Mouse (Mus musculus) CH12F3 (cell line): ENCODE measurements around the gene Ccdc28b.

ENCODE experiments used
- in situ Hi-C: fragments of 300-500 bp; cut with MboI; formaldehyde crosslinking; loops from 2 replicates; pipeline ENCODE4 v1.14.3; 2020; ENCODE audit warnings: low sequenced_read_pairs

Ccdc28b gene

DNA sequence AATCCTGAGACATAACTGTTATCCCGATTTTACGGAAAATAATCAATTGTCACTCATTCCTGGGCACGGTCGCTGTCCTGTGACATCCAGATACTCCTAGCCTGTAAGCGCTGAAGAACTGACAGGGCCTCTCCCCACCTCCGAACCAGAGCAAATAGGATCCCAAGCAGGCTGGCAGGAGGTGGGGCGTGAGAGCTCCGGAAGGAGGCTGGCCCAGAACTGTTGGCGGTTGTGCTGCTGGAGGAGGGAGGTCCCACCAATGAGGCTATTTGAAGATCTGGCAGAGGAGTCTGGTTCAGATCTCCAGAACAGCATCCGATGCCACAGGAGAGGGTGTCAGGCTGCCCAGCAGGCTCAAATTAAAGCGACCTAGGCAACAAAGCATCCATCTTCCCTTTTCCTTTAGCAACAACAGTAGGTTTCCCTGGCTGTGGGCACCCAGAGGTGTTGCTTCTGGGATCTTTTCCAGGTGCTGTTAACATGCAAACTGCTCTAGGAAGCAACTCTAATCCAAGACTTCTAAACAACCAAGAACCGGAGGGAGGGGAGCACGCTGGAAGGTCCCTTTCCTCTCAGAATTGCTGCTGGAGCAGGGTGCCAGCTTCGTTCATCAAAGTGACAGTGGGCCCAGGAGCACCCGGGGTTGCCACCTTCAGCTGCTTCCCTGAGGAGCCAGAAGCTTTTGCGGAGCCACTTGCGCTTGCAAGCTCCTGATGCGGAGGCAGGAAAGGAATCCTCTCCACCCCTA lies 708 bp upstream of the Ccdc28b start:
- in situ Hi-C loops = loop anchor here (25.0 kb wide), 1 partner anchor 262 kb away; no protein-coding TSS in a partner anchor

DNA sequence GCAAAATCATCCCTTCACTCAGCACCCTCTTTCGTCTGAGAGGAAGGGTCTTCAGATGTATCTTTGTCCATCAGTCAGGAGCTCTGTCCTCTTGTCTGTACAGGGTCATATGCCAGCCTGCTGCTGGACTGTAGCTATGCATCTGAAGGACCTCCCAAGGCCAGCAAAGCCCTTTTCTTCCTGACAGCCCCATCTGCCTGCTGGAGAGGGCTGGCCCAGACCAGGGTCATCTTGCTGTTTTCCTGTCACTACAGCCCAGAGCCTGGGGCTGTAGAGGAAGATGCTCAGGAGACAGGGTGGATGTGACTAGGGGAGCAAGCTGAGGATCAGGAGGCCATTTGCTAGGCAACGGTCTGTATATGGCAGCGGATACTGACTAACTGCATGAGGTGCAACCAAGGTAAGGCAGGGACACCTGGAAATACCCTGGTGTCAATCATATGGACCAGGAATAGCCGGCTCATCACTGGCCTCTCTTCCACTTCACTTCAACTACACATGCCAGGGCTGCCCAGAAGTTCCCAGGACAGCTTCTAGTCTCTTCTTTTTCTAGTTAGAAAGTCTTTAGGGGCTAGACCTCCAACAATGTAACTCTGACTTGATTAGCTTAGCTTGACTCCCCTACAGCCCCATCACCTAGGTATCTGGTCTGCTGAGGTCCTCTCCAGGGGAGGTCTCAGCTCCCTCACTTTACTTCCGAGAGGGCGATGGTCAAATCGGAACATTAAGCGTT lies 778 bp downstream of the Ccdc28b start:
- in situ Hi-C loops = loop anchor here (25.0 kb wide), 1 partner anchor 261 kb away; no protein-coding TSS in a partner anchor

DNA sequence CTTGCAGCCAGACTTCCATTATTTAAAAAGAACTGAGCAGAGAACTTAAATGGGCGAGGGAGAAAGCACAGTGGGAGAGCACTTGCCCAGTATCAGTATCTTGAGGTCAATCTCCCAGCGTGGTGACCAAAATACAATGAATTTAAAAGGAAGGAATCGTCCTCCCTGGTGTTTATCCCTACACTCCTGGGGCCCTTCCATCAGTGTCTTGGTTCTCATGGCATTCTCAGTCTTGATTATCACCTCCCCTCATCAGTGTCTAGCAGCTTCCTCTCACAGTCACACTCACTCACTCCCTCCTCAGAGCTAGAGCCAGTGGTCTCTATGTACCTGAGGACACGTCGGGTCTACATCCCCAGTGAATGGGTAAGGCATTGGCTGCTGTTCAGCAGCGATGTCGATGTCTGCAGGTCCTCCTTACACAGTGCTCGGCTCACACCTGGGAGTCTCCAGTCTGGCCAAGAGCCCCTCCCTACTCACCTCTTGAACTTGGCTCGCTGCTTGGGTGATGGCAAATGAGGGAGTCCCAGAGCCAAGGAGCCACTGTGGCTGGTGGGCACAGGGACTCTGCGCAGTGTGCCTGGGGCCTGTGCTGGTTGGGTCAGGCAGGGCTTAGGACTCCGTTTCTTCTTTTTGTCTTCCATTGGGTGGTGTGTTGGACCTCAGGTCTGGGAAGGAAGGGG lies 1.5 kb downstream of the Ccdc28b start:
- in situ Hi-C loops = loop anchor here (25.0 kb wide), 1 partner anchor 260 kb away; no protein-coding TSS in a partner anchor

DNA sequence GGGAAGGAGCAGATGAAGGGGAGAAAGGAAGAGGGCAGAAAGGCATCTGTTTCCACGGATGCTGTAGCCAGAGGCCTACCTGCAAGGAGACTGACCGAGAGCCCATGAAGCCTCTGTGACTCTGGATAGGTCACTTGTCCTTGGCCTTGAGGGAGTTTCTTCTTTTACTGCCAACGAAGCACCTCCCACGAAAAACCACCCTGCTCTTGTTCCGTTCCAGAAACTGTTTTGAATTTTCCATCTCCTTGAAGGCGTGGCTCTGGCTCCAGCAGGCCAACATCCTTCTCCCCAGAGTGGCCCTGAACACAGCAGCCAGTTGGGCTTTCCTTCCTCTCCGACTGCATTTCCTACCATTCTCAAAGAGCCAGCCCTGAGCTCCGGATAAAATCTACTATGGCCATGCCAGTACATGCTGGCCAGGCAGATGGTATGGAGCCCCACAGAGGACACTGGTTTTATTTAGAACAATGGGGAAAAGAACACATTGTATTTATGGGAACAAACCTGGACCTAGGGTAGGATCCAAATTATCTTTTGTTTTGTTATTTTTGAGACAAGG lies 2.4 kb downstream of the Ccdc28b start:
- in situ Hi-C loops = loop anchor here (25.0 kb wide), 1 partner anchor 259 kb away; no protein-coding TSS in a partner anchor

DNA sequence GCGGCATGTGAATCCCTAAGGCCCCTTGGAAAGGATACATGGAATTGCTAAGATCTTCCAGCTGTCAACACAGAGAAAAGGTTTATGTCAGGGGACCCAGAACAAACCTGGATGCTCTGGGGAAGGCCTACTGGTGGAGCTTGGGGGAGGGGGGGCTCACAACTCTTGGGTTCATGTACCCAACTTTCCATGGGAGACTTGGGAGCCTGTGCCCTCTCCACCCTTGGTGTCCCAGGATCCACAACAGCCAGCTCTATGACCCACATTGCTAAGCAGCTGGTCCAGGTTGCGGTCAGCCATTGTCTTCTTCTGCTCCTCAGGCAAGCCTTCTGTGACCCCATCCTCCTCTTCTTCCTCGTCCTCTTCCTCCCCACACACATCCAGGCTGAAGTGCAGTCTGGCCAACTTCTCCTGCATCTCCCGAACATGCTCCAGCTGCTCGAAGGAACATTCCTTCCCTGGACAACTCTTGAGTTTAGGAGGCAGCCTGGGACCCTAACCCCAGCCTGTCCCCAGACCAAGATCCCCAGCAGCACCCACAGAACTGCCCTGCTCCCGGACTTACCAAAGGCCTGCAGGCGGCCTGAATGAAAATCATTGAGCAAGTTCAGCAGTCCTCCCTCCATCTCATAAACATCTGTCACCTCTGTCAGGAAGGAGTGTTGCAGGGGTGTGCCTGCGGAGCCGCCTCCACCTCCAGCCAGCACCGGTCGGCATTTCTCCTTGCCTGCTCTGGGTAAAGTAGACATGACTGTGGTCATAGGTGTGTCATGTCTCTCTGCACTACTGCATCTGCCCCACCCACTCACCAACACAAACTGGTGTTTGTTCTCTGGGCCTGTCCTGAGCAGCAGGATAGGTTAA lies 3.1 kb downstream of the Ccdc28b start:
- in situ Hi-C loops = loop anchor here (25.0 kb wide), 1 partner anchor 258 kb away; no protein-coding TSS in a partner anchor

DNA sequence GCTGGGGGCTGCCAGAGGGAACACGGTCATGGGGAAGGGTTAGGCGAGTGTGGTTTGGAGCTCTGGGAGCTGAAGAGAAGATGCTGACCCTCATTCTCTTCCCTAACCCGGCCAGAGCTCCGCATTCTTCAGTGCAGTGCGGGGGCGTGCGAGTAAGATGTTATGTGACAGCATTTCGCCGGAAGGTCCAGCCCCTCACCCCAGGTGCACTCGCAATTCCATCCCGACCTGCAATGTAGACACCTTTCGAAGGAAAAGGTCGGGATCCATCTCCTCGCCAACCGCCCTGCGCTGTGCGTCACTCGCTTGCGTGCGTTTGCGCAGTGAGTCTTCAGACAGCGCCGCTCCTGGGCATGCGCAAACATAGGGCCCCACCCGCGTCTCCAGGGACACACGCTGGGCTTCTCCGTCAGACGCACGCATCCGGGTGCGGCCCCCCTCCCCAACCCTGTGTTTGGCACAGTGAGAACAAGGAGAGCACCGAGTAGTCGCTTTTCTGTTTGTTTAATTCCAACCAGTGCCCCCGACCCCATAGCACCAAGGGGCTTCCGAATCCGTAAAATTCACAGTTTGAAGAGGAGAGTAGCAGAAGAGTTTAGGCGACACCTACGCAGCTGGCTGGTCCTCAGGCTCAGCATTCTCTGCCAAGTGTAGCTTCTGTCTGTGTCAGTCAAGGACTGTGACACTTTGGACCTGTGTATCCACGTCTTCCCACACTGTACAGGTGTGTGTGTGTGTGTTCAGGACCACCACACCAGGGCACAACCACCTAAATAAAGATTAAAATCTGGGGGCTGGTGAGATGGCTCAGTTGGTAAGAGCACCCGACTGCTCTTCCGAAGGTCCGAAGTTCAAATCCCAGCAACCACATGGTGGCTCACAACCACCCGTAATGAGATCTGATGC lies 4.7 kb downstream of the Ccdc28b start, which contains the start of gene Iqcc:
Gene Iqcc, minus strand, starts transcription at position 314 of the 906 bp plus-strand sequence.
- in situ Hi-C loops = loop anchor here (25.0 kb wide), 1 partner anchor 257 kb away; no protein-coding TSS in a partner anchor

DNA sequence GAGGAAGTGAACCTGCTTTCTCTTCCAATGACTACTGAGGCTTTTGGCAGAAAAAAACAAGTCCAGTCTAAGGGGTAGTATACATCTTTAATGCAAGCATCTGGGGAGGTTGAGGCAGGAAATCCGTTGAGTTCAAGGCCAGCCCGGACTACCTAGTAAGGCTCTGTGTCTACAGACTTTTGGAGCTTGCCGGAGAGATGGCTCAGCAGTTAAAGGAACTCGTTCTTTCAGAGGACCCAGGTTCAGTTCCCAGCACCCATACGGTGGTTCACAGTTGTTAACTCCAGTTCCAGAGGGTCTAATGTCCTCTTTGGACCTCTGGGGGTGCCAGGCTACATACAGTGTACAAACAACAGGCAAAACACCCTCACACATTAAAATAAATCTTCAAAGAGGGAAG lies 5.7 kb downstream of the Ccdc28b start:
- in situ Hi-C loops = loop anchor here (25.0 kb wide), 1 partner anchor 256 kb away; no protein-coding TSS in a partner anchor

DNA sequence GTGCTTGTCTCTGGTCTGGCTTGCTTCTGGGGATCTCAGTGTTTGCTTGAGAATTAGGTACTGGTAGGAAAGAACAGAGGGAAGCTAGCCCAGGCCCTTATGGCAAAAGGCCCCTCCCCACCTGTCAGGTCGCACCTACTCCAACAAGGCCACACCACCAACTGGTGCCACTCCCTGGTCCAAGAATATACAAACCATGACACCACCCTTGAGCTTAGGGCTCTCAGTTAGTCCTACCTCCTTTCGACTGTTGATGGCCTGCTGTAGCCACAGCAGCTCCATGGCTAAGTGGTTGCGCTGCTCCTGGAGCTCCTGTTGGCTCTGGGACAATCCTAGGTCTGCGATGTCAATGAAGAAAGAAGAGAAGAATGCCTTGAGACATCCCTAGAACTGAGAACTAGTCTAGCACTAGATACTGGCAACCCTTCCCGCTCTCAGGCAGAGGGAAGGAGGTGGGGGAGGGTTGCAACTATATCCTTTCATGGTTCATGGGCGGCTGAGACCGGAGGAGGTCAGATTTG lies 6.6 kb downstream of the Ccdc28b start:
- in situ Hi-C loops = loop anchor here (25.0 kb wide), 1 partner anchor 255 kb away; no protein-coding TSS in a partner anchor

DNA sequence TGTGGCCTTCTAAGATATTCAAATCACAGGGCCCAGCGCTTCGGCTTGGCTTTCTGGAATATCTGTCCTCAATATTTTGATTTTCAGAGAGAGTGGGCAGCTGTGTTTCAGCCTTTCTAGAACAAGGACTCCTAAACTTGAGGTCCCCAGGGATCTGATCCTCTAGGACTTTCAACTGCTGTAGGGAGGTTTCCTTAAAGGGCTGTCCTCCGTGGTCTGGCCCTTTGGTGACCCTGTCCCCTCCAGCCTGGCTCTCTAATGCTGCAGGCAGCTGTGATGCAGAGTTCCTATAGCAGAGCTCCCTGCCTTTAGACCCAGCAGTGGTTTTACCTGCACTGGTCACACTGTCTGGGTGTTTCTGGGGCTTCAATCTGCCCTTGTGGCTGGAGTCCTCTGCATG lies 7.1 kb downstream of the Ccdc28b start:
- in situ Hi-C loops = loop anchor here (25.0 kb wide), 1 partner anchor 254 kb away; no protein-coding TSS in a partner anchor

DNA sequence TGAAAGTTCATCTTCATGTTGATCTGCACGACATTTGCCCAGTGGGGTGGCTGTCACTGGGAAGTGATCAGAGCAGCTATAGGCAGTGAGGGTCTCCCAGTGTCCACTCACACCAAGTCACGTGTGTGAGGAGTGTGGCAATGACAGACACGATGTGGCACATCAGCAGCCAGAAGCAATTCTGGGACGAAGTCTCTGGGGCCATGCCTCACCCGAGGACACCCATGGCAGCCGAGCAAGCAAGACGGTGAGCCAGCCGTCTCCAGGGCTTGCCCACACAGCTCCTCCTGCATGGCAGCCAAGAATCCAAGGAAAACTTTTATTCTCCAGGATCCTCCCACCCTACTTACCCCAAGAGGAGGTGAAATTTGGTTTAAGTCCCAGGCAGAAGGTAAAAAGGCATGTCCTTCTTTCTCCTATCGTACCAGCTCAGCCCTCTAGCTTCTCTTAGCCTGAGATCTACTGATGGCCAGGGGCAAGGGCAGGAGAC lies 7.9 kb downstream of the Ccdc28b start:
- in situ Hi-C loops = loop anchor here (25.0 kb wide), 1 partner anchor 254 kb away; no protein-coding TSS in a partner anchor

DNA sequence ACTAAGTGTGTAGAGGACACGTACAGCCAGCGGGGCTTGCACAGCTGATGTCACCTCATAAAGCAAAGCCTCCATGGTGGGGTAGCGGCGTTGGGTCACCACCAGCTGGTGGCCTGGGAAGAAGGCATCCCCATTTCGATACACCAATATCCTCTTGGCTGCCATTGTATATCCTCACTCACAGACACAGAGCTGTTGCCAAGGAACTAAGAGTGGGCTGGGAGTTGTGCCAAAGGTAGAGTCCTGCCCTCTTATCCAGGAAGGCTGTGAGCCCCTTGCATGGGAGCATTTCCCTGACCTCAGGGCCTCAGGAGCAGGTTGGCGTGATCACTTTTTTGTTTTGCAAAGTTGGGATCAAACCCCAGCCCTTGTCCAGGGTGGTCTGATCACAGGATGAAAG lies 9.7 kb downstream of the Ccdc28b start, which contains the start of gene Dcdc2b:
Gene Dcdc2b, minus strand, starts transcription at position 165 of the 400 bp plus-strand sequence.
- in situ Hi-C loops = loop anchor here (25.0 kb wide), 1 partner anchor 252 kb away; no protein-coding TSS in a partner anchor

DNA sequence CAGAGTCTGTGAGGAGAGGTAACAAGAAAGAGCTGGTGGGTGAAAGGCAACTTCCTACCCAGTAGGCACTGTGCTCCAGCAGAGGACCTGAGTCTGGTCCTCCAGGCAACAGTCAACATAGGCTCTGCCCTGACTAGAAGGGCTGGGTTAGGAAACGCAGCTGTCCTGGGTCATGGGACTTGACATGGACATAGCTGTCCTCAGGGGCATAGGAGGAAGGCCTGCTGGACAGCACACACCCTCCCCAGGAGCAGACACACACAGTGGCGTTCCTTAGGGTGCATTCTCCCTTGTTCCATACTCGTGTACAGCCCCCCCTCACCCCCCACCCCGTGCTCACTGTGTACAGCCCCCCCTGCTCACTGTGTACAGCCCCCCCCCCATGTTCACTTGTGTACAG lies 13.3 kb downstream of the Ccdc28b start:
- in situ Hi-C loops = loop anchor here (25.0 kb wide), 1 partner anchor 248 kb away; no protein-coding TSS in a partner anchor

DNA sequence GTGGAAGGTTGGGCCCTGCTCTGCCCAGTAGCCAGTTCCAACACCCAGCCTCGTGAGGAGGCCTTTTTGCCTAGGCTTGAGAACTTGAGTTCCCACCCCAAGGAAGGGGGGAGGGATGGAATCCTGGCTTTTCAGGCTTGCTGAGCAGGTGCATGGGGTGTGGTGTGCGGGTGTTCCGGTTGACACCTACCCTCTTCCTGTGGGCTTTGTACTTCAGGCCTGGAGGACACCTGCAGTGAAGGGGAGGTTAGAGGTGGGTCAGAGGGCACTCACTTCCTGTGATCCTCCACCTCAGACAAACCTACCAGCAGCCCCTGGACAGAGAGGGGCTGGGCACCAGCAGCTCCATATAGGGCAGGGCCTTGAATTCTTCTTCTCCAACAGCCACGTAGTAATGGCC lies 13.7 kb downstream of the Ccdc28b start:
- in situ Hi-C loops = loop anchor here (25.0 kb wide), 1 partner anchor 248 kb away; no protein-coding TSS in a partner anchor

DNA sequence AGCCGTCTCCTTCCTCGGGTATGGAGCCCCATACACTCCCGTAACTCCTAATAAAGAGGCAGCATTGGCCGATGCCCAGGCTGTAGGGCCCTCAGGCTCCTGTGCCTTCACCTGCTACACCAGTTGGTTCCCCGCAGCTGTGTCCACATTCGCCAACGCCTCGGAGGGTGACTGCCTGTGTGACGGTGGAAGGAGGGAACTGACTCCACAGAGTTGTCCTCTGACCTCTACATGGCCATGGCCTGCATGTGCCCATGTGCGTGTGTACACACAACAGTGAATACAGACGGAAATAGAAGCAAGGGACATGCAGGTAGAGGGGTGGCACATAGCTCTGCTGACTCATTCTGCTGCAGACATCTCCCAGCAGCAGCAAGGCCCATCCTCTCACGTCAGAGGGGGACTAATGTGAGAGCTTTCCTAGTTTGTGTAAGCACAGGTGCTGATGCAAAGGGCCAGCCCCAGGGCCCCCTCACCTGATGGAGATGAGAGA lies 14.6 kb downstream of the Ccdc28b start:
- in situ Hi-C loops = loop anchor here (10.0 to 25.0 kb wide), 2 partner anchors 64 to 247 kb away; partner anchors contain the start of gene Hdac1

DNA sequence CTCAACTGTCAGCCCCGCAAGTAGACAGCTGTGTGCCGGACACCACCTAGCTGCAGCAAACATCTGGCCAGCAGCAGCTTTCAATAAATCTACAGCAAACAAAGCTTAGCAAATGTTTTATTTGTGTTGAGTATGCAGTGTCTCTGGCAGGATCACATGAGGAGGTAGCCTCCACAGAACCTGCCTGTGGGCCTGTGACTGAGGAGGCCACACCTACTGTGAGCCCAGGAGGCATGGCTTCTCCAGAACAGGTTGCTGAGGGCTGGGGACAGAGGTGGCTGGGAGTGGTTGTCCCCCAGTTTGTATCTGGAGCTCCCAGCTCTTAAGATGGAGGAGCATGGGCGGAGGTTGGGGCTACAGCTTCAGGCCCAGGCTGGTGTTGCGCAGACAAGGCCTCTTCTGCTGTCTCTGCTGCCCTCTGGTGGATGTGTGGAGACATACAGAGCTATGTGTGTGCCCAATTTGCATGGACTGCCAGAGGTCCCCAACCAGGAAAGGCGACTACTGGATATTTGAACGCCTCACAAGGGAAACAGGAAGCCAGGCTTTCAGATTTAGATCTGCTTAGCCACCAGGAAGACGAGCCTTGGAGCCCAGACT lies 15.2 kb downstream of the Ccdc28b start:
- in situ Hi-C loops = loop anchor here (10.0 to 25.0 kb wide), 2 partner anchors 64 to 246 kb away; partner anchors contain the start of gene Hdac1

DNA sequence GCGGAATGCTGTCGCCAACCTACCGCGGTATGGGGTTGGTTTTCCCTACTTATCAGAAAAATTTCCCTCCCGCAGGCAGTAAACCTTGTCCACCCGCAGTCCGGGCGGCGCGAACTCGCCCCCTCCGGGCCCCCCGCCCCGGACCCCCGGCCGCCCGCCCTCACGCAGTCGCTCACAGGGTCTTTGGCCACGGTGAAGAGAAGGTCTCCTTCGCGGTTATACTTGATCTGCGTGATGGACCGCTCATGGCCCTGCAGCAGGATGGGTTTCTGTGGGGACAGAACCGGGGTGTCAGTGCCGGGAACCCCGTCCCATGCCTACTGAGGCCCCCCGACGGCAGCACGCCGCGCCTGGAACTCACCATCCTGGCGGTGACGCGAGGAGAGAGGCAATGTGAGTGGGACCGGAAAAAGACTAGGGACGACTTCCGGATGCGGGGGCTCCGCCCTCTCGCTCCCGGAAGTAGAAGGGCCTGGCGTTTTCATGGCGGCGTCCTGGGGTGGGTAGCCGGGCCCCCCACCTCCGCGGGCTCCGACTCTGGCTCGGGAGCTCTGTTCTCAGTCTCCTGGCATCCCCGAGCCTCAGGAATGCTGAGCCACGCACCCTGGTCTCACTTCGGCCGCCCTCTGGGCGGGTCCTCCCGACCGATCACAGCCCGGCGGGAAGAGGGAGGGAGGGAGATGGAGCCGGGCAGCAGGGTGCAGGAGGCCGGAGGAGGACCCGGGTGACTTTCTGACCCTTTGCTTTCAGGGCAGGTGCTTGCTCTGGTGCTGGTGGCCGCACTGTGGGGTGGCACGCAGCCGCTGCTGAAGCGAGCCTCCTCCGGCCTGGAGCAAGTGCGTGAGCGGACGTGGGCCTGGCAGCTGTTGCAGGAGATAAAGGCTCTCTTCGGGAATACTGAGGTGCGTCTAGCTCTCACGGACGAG lies 23.3 kb downstream of the Ccdc28b start, which contains the start of the genes Eif3i and Tmem234:
Gene Eif3i, minus strand, starts transcription at position 416 of the 926 bp plus-strand sequence.
Gene Tmem234, plus strand, starts transcription at position 436 of the 926 bp plus-strand sequence.
- in situ Hi-C loops = loop anchor here (10.0 to 25.0 kb wide), 2 partner anchors 56 to 238 kb away; partner anchors contain the start of gene Hdac1
